In the genomic region with DNA sequence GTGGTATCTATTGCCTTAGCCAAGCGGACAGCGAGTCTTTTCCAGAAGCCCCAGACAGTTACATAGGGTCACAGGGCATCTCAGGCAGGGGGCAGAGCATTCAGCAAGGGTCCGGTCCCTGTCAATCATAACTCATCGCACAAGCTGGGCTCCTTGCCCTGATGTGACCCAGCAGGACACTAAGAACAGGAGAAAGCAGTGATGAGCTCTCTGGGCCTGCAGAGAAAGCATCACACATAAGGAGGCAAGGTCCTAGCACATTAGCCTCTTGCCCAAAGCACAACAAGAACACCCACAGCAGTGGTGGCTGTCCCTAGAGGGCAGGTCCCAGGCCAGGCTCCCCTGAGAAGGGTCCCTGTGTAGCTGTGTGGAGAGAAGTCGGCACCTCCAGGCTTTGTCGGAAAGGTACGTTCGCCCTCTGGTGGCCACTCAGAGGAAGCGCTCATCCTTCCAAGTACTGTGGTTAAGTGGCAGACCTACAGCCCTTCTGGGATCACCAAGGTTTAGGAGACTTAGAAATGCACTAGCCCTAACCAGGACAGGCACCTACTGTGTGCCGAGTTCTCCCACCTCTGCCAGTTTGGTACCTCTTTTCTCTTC, we compare ENCODE assay signal across 8 mouse cellular contexts.
DNase-seq lines count a peak whose midpoint lies in the region; ATAC-seq and TF ChIP-seq lines count a peak whose summit lies in the region.

No protein-coding gene starts in this region.

- TF ChIP-seq EP300 in ES-Bruce4 (IDR thresholded peaks at IDR 0.05; ENCODE audit: insufficient read depth, low read depth, low read length) = 0 out of 2 replicates have a peak, but pooled peaks have one; percentile 22

- DNase-seq in adrenal gland, postnatal 14 days = peak; percentile 74
- peak; percentile 87 for DNase-seq in embryonic facial prominence, embryonic 11.5 days (ENCODE audit: low spot score)
- DNase-seq in heart, postnatal 4 days = peak; percentile 75
- peak; percentile 60 to 69 for DNase-seq in left cerebral cortex, postnatal 10 days (ENCODE audit: extremely low spot score in 1 of 2, low spot score in 2 of 2)
- peak; percentile 71 for DNase-seq in midbrain, embryonic 10.5 days (ENCODE audit: low spot score)
- peak; percentile 81 for DNase-seq in right cerebral cortex, postnatal 4 days

- H3K9me3 ChIP-seq in ES-Bruce4 (replicated peaks; ENCODE audit: control insufficient read depth, insufficient read depth, low read length, poor library complexity, severe bottlenecking) = no peaks in the 10 kb centered on the region
- H3K9me3 ChIP-seq in embryonic facial prominence, embryonic 11.5 days (replicated peaks; ENCODE audit: control insufficient read depth, low read length) = no peaks in the 10 kb centered on the region
- peaks cover 14% of the 10 kb centered on the region for H3K9me3 ChIP-seq in midbrain, embryonic 10.5 days (replicated peaks)

- H3K27ac ChIP-seq in ES-Bruce4 (ENCODE audit: insufficient read depth, low read length) = no peak overlapping the region
- no peak overlapping the region for H3K27ac ChIP-seq in embryonic facial prominence, embryonic 11.5 days (replicated peaks; ENCODE audit: low read depth, low read length)
- H3K27ac ChIP-seq in midbrain, embryonic 10.5 days (replicated peaks) = no peak overlapping the region

- H3K9ac ChIP-seq in ES-Bruce4 (ENCODE audit: low read depth, poor library complexity, severe bottlenecking) = no peak overlapping the region
- no peak overlapping the region for H3K9ac ChIP-seq in embryonic facial prominence, embryonic 11.5 days (replicated peaks; ENCODE audit: low read length)

- 36% methylated on average over 10 of the region's 10 CpGs for WGBS in embryonic facial prominence, embryonic 11.5 days
- WGBS in midbrain, embryonic 10.5 days = 37% methylated on average over 10 of the region's 10 CpGs

- H3K4me1 ChIP-seq in ES-Bruce4 (ENCODE audit: control insufficient read depth, insufficient read depth, low read length) = peaks cover 2% of the 10 kb centered on the region
- no peaks in the 10 kb centered on the region; the same call in 1 of the 2 replicates for H3K4me1 ChIP-seq in embryonic facial prominence, embryonic 11.5 days (ENCODE audit: control insufficient read depth, insufficient read depth, low read length)
- peaks cover 18% of the 10 kb centered on the region for H3K4me1 ChIP-seq in midbrain, embryonic 10.5 days

- H3K36me3 ChIP-seq in ES-Bruce4 (ENCODE audit: control insufficient read depth, insufficient read depth, low read length, poor library complexity, severe bottlenecking) = no peaks in the 10 kb centered on the region
- H3K36me3 ChIP-seq in embryonic facial prominence, embryonic 11.5 days (replicated peaks; ENCODE audit: control insufficient read depth, insufficient read depth, low read depth, low read length) = no peaks in the 10 kb centered on the region
- H3K36me3 ChIP-seq in midbrain, embryonic 10.5 days = no peaks in the 10 kb centered on the region

- ATAC-seq in embryonic facial prominence, embryonic 11.5 days (replicated peaks; ENCODE audit: insufficient number of reproducible peaks, low FRiP score, low TSS enrichment, low read depth) = no peak; the same call in 1 of the 2 replicates
- no peak for ATAC-seq in inflammation-experienced regulatory T-cells, adult 6 months

- H3K27me3 ChIP-seq in ES-Bruce4 (ENCODE audit: control insufficient read depth, insufficient read depth, low read length, poor library complexity, severe bottlenecking) = no peaks in the 10 kb centered on the region
- H3K27me3 ChIP-seq in embryonic facial prominence, embryonic 11.5 days (ENCODE audit: control insufficient read depth, insufficient read depth, low read length) = no peaks in the 10 kb centered on the region
- 0 out of 2 replicates have a peak, but pooled peaks cover 4% of the 10 kb centered on the region for H3K27me3 ChIP-seq in midbrain, embryonic 10.5 days (ENCODE audit: low read depth, poor library complexity, severe bottlenecking)

- H3K4me2 ChIP-seq in embryonic facial prominence, embryonic 11.5 days (ENCODE audit: low read depth, low read length) = no peak overlapping the region

- intact Hi-C loops in left cerebral cortex, postnatal 10 days (cut with DNase I) = loop anchor here (1.0 to 10.0 kb wide), 2 partner anchors 196 to 331 kb away; no protein-coding TSS in a partner anchor

- H3K4me3 ChIP-seq in ES-Bruce4 (ENCODE audit: low read depth, low read length) = no peak overlapping the region
- H3K4me3 ChIP-seq in embryonic facial prominence, embryonic 11.5 days (ENCODE audit: low read depth, low read length) = no peak overlapping the region
- H3K4me3 ChIP-seq in midbrain, embryonic 10.5 days = no peak overlapping the region

- peak; percentile 92 for TF ChIP-seq CTCF in ES-Bruce4 (IDR thresholded peaks at IDR 0.05; ENCODE audit: low read depth, low read length)

- TF ChIP-seq POLR2A in ES-Bruce4 (IDR thresholded peaks at IDR 0.05; ENCODE audit: insufficient read depth, low read length) = no peak
